Mouse (Mus musculus) adrenal gland, adult 8-10 months (tissue): Measurements from ENCODE around the gene Acot12. TPM values are rescaled to one million over a fixed set of nuclear protein-coding genes. Genes with fewer than 3 reads are reported as not detected.

Experiments
- DNase-seq: peaks from one replicate; pipeline ENCODE4 v3.0.0; 2022
- total RNA-seq, 4 experiments: library from RNA; stranded (reverse); gene quantifications; 2 replicates each; pipeline ENCODE4 v1.2.4; 2022

The Acot12 gene
- 10 to 100 TPM in 1 of 4 experiments, 1 to 10 TPM in 1, under 1 TPM in 2; 0.41 to 11.4 (median 2.7) TPM for total RNA-seq

DNA sequence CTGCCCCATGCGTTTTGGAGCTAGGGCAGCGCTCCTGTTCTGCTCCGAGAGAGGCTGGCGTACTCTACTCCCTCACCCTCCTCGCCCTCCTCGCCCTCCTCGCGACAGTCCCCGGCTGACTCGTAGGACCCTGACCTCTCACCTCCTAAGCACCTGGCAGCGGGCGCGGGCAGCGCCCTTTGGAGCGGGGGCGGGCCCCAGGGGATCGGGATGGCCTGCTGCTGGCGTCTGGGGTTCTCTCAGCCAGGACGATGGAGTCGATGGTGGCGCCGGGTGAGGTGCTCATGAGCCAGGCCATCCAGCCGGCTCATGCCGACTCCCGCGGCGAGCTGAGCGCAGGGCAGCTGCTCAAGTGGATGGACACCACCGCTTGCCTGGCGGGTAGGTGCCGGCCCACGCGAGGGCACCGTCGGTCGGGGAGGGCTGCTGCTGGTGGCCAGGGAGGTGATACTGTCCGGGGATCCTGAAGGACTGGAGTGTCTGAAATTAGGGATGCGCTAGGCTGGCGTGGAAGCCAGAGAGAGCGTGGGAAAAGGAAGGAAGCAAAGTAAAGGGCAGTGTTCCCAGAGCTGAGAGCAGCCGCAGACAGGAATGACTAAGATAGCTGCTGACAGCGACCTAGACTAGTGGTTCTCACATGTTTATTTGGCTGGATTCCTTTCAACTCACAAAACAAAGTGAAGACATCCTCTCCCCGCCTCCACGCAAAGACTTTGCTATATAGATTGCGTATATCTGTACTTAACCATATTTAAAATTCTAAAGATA, at the start of gene Acot12:
Gene Acot12 (plus strand): TSS at position 233 of the 768 bp plus-strand sequence.
- DNase-seq, result peak; percentile 18

DNA sequence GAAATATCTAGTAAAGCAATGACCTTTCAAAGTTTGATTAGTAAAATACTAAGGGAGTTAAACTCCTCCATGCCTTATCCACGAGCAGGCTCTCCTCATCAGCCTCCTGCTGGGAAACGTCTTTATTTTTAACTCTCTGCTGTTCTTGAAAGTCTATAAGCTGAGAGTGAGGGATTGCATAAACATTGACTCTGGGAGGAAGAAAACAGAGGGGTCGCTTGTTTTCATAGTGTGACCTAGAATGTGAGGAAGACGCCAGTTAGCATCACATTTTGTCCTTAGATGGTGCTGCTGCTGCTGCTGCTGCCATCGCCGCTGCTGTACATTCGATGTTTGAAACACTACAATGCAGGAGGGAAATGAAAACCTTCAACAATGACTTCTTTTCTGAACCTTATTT, 47.7 kb upstream of the Acot12 start:
- no peak for DNase-seq

DNA sequence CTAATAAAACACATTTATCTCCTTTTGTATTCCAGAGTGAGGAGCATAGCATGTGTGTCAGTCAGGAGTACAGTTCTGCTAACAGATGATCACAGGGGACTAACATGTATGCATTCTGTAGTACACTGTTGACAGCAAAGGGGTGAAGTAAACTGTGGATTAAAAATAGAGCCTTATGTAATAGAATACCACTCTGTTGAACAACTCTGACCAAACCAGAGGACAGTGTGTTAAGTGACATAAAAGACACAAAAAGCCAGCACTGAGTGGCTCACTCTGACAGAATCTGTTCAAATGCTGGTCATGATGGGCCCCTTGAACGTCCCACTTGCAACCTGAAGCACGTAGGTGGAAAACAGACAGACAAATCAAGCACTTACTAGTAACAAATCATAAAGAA, 45.9 kb upstream of the Acot12 start:
- DNase-seq, result no peak

DNA sequence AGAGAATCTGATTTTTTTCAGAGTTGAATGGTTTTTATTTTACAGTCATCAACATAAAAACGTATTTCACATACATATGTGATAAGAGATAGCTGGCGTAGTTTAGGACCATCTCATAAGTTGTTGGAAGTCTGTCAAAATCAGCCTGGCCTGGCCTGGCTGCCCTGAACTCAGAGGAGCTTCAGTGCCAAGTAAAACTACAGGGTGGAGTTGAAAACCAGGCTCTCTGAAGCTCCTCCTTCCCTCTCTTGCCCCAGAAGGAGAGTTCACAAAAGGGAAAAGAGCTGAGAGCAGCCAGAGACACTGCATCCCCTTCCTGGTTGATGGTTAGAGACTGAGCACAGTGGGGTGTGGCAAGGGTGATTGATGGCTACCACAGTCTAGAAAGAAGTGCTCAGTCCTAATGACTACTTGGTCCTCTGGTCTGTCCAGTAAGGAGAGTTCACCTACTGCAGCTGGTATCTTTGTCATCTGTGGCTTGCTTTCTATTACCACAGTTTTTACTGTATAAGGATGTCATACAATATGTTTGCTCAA, 45.1 kb upstream of the Acot12 start:
- no peak for DNase-seq

DNA sequence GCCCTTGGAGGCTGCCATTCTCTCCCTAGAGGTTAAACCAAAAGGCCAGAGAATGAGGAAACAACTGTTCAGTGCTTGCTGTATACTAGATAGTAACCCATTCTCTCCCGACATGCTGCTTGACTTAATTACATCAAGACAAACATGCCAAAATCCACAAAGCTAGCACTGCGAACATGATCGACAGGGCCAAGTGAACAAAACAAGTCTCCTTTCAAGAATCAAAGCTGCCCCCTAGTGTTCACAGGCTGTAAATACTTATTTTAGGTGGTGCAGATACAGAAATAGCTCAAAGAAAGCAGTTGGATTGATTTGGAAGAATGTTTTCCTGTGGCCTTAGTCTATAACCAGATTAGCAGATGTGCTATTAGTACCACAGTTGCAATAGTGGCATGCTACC, 44.3 kb upstream of the Acot12 start:
- DNase-seq, result no peak

DNA sequence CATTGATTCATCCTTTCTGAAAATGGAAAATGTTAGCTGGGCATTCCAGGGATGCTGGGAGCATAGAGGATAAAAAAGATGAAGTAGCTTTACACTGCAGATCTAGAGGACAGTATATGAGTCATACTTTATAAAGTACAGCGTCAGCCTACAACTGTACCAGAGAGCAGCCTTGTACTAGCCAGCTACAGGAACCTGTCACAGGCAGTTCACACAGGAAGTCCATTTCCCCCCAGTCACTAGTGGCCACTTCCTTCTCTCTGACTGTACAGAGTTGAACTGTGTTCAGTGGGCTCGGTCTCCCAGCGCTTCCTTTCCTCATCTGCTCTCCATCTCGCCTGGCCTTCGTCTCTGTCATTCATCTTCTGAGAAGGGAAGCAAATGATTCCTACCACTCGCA, 39.0 kb upstream of the Acot12 start:
- DNase-seq, result no peak

DNA sequence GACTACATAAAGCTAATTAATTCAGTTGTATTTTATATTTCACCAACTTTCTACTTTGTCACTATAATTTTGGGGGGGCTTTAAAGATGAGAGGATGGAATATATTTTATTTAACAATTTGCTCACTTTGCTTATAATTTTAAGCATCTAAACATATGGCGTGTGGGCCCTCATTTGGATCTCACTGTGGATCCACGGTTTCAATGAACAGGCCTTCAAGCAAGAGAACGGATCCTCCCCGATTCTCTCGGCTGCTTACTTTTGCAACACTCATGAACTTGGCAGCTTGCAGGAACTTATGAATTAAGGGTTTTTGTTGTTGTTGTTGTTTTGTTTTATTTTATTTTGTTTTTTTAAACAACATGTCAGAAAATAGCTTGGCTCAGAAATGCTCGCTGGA, 21.8 kb upstream of the Acot12 start:
- no peak for DNase-seq

DNA sequence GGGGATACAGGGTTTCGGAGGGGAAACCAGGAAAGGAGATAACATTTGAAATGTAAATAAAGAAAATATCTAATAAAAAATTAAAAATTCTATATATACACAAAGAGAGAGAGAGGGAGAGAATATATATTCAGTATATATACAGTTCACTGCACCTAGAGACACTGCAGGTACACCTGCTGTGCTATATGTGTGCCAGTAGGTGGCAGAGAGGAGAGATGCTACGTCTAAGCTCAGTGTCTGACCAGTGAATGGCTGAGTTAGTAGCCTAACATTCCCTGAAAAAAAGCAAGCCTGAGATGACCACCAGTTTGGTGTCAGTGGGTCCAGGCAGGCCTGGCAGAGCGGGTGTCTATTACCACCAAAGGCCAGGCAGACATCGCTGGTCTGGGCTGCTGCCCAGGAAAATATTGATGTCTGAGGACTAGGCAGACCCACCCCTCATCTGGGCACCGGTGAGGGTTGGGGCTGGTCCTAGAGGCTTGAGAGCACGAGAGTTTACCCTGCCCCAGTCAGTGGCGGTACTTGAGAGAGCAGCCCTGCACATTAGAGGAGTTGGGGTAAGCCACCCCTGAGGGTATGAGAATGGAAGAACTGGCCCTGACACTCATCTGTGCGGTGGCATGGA, 18.1 kb upstream of the Acot12 start:
- no peak for DNase-seq

DNA sequence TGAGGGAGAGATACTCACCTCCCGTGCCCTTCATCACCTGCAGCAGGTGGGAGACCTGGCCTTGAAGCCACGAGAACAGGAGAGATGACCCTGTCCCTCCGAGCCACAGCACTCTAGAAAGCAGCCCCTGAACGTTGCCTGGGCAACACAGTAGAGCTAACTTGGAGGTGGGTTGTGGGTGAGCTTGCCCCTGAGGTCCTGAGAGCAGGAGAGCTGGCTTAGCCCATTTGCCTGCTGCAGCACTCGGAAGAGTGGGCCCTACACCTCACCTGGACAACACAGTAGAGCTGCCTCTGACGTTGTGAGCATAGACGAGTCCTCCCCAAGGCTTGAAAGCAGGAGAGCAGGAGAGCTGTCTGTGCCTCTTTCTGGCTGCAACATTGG, 17.6 kb upstream of the Acot12 start:
- DNase-seq, result no peak

DNA sequence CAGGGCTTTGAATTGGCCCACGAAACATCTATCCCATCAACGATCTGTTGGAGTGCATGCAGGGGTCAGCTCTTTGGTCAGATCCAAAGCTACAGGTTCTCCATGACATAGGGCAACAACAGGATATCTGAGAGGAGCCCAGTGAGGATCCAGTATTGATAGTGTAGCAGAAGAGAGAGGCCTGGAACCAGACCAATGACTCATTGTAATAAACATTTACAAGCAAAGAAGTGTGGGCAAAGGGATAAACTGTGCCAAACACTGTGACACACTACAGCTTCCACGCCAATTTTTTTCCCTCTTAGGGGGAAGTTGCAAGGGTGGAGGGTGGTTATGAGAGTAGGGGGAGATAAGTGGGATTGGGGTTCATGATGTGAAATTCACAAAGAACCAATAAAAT, 17.1 kb upstream of the Acot12 start:
- DNase-seq, result no peak

DNA sequence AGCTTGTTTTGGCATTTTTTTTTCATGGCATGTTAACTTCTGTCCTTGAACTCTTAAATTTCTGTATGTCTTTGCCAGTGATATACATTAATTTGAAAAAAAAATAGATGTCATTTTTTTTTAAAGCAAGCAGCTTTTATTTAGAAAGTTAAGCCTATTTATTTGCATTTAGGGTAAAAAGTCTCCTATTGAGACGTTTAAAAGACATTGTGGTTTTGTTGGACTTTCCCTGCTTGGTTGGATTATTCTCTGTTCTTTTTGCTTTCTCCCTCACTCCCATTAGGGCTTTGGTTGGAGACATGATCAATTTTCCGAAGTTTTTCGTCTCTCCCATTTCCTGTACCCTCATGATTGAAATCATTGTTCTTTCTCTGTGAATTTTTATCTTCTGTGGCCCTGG, 16.2 kb upstream of the Acot12 start:
- DNase-seq, result no peak

DNA sequence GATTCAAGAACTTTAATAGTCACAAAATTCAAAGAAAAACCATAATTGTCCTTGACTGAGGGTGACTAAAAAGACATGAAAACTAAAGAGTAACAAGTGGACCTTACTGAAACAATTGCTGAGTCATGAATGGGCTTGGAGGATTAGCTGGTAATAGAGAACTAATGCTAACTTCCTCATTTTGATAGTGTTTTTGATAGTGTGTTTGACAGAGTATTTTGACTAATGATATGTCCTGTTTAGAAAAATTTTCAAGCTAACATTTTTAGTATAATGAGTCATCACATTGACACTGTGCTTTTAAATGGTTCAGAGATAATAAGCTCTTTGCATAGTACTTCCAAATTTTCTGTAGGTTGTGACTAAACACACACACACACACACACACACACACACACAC, 13.4 kb upstream of the Acot12 start:
- DNase-seq, result no peak

DNA sequence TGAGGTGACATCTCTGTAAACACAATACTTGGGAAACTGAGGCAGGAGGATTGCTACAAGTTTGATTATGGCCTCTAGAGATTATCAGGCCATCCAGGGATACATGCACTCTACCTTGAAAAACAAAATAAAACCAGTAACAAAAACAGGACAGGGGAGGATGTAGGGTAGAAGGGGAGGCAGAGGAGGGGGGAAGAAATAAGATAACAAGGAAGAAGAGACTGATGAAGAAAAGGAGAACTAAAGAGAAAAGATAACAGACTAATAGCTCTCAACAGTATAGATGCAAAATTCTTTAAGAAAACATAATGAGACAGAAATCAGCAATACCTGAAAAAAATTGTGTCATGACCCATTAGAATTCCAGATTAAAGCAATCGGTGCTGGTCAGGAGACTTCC, 4.1 kb upstream of the Acot12 start:
- no peak for DNase-seq

DNA sequence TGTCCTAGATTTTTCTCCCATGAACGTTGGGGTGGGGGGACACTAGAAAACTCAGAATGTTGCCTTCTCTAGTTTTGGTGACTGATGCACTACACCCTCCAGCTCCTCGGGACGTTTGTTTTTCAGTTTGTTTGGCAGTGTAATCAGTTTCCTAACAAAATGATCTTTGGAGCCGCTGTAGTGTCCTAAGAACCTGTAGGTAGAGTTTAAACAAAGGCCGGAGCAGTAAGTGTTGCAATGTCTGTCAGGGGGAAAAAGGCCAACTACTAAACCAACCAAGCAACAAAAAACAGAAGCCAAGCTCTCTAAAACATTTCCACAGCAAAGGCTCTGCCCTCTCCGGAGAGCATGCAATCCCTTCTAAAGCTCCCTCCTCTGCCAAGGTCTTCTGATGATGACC, 461 bp upstream of the Acot12 start:
- no peak for DNase-seq

DNA sequence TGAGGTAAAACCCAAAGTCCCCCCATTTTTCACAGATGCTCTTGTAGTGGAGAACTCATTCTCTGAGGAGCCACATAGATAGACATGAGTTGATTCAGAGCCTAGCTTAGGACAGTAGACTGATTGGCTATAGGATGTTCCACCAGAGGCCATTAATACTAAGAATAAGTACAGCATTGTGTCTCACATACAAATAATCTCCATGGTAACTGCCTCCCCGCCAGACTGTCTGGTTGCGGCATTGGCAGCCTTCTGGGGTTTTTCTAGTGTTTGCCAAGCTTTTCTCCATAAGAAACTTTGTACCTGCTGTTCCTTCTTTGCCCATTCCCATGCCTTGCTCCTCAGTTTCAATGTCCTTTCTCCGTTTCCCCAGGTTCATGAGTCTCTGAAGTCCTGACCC, 1.9 kb downstream of the Acot12 start:
- DNase-seq, result no peak

DNA sequence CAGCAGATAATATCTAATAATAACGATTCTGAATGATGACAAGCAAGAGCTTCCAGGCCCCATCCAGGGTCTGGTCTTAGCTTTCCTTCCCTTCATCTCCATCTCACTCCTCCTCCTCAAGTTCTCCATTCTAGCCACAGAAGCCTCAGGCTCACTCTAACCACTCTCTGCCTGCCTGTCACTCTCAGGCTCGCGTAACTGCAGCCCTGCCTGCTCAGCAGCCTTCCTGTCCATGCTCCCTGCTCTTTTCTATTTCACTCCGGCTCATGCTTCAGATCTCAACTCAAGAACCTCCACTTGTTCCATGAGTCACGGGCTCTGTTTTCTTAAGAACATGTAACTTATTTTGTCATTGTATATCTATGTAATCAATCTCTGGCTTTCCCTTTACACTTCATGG, 5.2 kb downstream of the Acot12 start:
- no peak for DNase-seq

DNA sequence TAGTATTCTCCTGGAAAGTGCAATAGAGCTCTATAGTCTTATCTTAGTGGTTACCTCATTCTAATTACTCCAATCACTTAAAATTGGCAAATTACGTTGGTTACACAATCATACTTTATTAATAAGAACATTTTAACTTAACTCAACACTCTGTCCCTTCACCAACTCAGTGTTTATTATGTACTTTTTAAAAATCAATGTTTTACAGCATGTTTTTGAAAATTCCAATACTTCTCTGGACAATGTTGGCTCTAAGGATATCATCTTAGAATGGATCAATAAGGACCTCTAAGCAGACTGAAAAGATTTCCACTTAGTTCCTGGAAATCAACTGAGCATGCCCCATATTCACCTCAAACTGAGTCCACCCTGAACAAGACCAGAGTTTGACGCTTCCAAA, 7.1 kb downstream of the Acot12 start:
- DNase-seq, result no peak

DNA sequence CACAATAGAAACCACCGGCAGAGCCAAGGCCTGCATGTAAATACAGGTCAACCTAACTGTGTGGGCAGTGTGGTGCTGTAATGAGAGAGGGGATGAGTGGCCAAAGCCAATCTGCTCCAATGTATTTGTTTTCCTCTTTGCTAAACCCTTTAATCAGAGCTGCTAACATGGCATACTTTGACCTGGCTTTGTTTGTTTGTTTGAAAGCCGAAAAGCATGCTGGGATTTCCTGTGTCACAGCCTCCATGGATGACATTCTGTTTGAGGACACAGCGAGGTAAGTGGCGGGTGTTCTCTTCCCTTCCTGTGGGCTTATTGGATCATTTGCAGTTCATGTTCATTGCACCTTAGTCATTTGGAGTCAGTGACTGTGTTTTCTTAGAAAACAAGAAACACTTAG, 8.7 kb downstream of the Acot12 start:
- DNase-seq, result no peak

DNA sequence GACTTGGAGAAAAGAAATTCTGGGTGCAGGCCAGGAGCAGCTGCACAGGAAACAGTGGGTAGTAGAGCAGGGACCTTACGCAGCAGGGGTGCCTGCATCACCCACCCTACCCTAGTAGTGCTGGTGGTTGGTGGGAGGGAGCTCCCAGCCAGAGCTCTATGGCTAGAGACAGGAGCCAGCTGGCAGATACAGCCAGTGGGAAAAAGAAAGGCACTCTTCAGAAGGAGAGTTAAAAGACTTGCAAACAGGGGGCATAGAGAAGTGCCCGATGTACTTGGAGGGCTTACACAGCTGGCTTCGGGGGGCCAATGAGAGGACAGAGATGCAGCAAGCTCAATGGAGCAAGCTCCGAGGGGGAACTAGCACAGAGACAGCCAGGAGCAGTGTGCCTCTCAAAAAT, 12.4 kb downstream of the Acot12 start:
- no peak for DNase-seq

DNA sequence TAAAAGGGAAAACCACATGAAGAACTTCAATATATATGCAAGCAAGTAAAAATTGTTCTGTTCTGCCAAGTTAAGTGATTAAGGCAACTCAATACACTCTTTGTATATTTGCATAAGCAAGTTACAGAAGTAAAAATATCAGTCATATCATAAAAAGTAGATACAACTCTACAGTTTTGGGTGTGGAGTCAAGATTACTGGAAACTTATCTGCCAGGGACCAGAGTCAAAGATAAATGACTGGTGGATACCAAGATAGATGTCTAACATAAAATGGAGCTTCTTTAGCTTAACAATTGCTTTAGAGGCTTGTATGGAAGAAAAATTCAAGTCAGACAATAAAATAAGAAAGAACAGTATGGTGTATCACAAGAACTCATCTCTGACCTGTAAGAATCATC, 13.4 kb downstream of the Acot12 start:
- DNase-seq, result no peak

DNA sequence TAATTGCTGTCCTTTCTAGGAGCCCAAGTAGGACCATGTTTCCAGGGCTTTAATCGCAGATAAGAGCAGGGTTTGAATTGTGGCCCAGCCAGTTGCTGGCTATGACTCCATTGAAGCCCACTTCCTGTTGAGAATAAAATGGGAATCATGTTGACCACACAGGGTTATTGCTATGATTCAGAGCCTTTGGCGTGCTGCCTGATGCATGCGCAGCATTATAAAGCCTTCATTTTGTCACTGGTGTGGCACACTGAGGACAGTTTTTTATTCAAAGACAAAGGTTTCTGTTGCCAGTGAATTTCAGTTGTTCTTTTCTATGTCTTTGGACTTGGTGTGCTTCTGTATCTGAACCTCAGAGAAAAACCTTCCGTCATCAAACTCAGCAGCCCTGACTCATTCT, 14.9 kb downstream of the Acot12 start:
- DNase-seq, result peak; percentile 22

DNA sequence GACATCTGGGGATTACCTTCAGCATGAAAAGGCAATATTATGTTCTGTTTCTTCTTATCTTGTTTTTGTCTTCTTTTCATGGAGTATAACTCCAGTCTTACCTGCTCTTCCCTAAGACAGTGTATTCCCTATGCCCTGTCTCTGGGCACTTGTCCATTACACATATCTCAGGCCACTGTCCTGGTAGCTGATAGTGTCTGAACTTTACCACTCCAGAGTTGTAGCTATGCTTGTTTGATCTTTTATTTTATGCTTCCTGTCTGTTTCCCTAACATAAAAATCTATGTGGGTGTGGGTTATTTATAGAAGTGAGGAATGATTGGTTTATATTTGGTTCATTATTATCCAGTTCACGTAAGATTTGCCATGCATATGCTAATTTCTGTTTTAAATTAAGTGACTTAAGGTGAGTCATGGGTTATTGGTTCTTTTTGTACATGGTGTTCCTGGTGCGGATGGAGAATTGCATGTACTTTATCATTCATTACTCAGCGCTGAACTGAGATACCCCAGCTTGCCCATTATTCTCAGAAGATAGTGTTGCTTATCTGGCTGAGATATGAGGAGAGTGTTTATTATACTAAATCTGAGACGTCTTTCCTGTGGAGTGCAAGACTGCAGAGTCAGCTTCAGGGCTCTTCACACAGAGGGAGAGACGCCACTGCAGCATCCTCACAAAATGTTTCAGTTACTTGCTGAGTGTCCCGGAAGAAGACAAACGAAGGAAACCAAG, 17.2 kb downstream of the Acot12 start:
- no peak for DNase-seq

DNA sequence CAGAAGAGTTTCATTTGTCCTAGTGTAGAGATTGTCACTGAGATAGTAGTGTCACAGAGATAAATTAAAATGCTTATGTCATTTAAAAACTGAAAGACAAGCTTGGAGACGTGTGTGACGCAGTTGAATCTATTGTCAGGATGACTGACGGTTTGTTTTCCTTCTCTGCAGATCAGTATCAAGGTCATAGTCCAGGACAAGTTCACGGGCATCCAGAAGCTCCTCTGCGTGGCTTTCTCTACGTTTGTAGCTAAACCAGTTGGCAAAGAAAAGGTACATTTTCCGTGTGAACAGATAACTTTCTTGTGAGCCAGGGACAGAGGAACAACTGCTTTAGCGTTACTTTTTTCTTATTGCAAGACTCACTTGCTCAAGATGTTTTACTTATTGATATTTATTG, 18.5 kb downstream of the Acot12 start:
- peak; percentile 15 for DNase-seq
